8 mouse cellular contexts compared by ENCODE assay signal in genomic region chr17:35164568-35165450, GRCm38 (mm10). TPM values are rescaled to one million over a fixed set of nuclear protein-coding genes. Genes with fewer than 3 reads are reported as not detected.
DNase-seq lines count a peak whose midpoint lies in the region; ATAC-seq and TF ChIP-seq lines count a peak whose summit lies in the region.

Prrc2a (minus strand) TSS chr17:35164897.

- peaks cover 24% of the 10 kb centered on the region for H3K36me3 ChIP-seq in hindbrain, embryonic 13.5 days

- no peaks in the 10 kb centered on the region for H3K9me3 ChIP-seq in hindbrain, embryonic 13.5 days

- H3K4me3 ChIP-seq in hindbrain, embryonic 13.5 days: peak within 1 kb of the TSS; percentile 100

- POLR2A ChIA-PET in Patski (lab: Charles Lee): interaction anchor here (0.6 to 1.9 kb wide), 6 partner anchors 9 to 80 kb away, joined by 3 to 6 read pairs (median 4); partner anchors contain the start of gene Ddx39b

- H3K27me3 ChIP-seq in Patski: no peaks in the 10 kb centered on the region
- H3K27me3 ChIP-seq in hindbrain, embryonic 13.5 days: no peaks in the 10 kb centered on the region

- peak within 1 kb of the TSS; percentile 98 for H3K27ac ChIP-seq in hindbrain, embryonic 13.5 days

- peak within 1 kb of the TSS; percentile 100 for H3K9ac ChIP-seq in hindbrain, embryonic 13.5 days

- peaks cover 43% of the 10 kb centered on the region for H3K4me1 ChIP-seq in hindbrain, embryonic 13.5 days (replicated peaks)

- DNase-seq in Patski (ENCODE audit: low read depth, low spot score): peak; percentile 97
- DNase-seq in cerebellum, postnatal 14 days: peak; percentile 99
- peak; percentile 99 for DNase-seq in frontal cortex, postnatal 14 days (ENCODE audit: low spot score in 2 of 2)
- peak; percentile 94 to 98 for DNase-seq in layer of hippocampus, postnatal 25 days (ENCODE audit: extremely low spot score in 1 of 2, low spot score in 1 of 2)
- peak; percentile 99 for DNase-seq in lung, postnatal 25 days (ENCODE audit: low spot score)
- DNase-seq in retina, embryonic 14.5 days (ENCODE audit: low spot score): peak; percentile 99
- peak; percentile 97 for DNase-seq in thymus, postnatal 4 days

- in situ Hi-C loops in Patski (cut with MboI; ENCODE audit: low pct_unique_long_range_greater_than_20kb): loop anchor here (5.0 kb wide), 1 partner anchor 67 kb away; the partner anchor contains the start of gene Atp6v1g2

- CTCF ChIA-PET in Patski (lab: Charles Lee): interaction anchor here (0.8 to 12.3 kb wide), 3 partner anchors 61 to 82 kb away, joined by 3 to 239 read pairs (median 6); partner anchors contain the start of genes Atp6v1g2, Ddx39b and Nfkbil1

- no peak for TF ChIP-seq CTCF in Patski (IDR thresholded peaks at IDR 0.05)

- ATAC-seq in Patski: peak; percentile 92
- peak; percentile 95 for ATAC-seq in hindbrain, embryonic 13.5 days (ENCODE audit: low FRiP score)

- WGBS in hindbrain, embryonic 13.5 days: under 1% methylated on average over 46 of the region's 89 CpGs

- H3K4me2 ChIP-seq in hindbrain, embryonic 13.5 days: peak within 1 kb of the TSS; percentile 86

RNA-seq across cellular contexts. Expression of gene Prrc2a, which starts in this region (rescaled TPM):
- polyA plus RNA-seq in Patski (2021): 300 TPM
- 181 and 196 TPM in 2 replicates for polyA plus RNA-seq in hindbrain, embryonic 13.5 days (2015; fragmentation: Nextera tagmentation; extraction: Ambion mirVana)
- 100 to 1,000 TPM; 302 to 353 TPM for total RNA-seq in layer of hippocampus, postnatal 25 days (2021)

Comparison
In these comparisons a context has a peak if more than half of its experiments do, and no peak if none do; other contexts are left out.
1. Peak in every context shown above with its lines: DNase-seq, ATAC-seq, H3K4me3 ChIP-seq and H3K27ac ChIP-seq.